Mouse (Mus musculus) heart, embryonic 13.5 days (tissue): ENCODE measurements around the gene Atp5c1. TPM values are rescaled to one million over a fixed set of nuclear protein-coding genes. Genes with fewer than 3 reads are reported as not detected.

ENCODE experiments used
- ATAC-seq: fragments of 200-750 bp; cut with Nextera tagmentation; 2 replicates; pipeline ENCODE4 v1.8.0; 2017; ENCODE audit warnings: moderate TSS enrichment; ENCODE audit not compliant: insufficient number of reproducible peaks, low FRiP score, low TSS enrichment; ENCODE audit errors: extremely low read depth
- H3K27ac ChIP-seq: fragments of 300-500 bp; sonication (generic); replicated peaks from 2 replicates; pipeline ENCODE4 v1.5.1; 2015; ENCODE audit warnings: moderate library complexity, mild to moderate bottlenecking, inconsistent platforms
- H3K27me3 ChIP-seq: fragments of 300-500 bp; sonication (generic); replicated peaks from 2 replicates; pipeline ENCODE4 v1.6.1; 2015; ENCODE audit warnings: mild to moderate bottlenecking, inconsistent platforms
- H3K36me3 ChIP-seq: fragments of 300-500 bp; sonication (generic); 2 replicates; pipeline ENCODE4 v1.6.1; 2015; ENCODE audit warnings: mild to moderate bottlenecking, inconsistent platforms
- H3K4me1 ChIP-seq: fragments of 300-500 bp; sonication (generic); 2 replicates; pipeline ENCODE4 v1.6.1; 2015; ENCODE audit warnings: inconsistent platforms
- H3K4me2 ChIP-seq: fragments of 300-500 bp; sonication (generic); 2 replicates; pipeline ENCODE4 v1.6.1; 2015; ENCODE audit warnings: inconsistent platforms, mild to moderate bottlenecking, moderate library complexity
- H3K4me3 ChIP-seq: fragments of 300-500 bp; sonication (generic); 2 replicates; pipeline ENCODE4 v1.5.1; 2015; ENCODE audit warnings: moderate library complexity, mild to moderate bottlenecking, inconsistent platforms
- H3K9ac ChIP-seq: fragments of 300-500 bp; sonication (generic); 2 replicates; pipeline ENCODE4 v1.6.1; 2015; ENCODE audit warnings: inconsistent platforms, mild to moderate bottlenecking, moderate library complexity
- H3K9me3 ChIP-seq: fragments of 300-500 bp; sonication (generic); 2 replicates; pipeline ENCODE4 v1.6.1; 2016; ENCODE audit warnings: inconsistent platforms
- WGBS: fragments of 180-500 bp; shearing (Covaris S2); methylation state at CpG from one replicate; pipeline ENCODE4 v1.1.7; 2015; ENCODE audit warnings: mixed read lengths; 5-methylcytosine and 5-hydroxymethylcytosine counted together
- polyA plus RNA-seq: library from polyadenylated mRNA; unstranded; fragments of >200 nt; fragmentation: Nextera tagmentation; extraction: Ambion mirVana; gene quantifications from 2 replicates; pipeline ENCODE4 v1.2.1, GENCODE M21; 2015

Gene Atp5c1
- polyA plus RNA-seq, 1 experiment from 2014 or later, result 1,110 TPM

DNA sequence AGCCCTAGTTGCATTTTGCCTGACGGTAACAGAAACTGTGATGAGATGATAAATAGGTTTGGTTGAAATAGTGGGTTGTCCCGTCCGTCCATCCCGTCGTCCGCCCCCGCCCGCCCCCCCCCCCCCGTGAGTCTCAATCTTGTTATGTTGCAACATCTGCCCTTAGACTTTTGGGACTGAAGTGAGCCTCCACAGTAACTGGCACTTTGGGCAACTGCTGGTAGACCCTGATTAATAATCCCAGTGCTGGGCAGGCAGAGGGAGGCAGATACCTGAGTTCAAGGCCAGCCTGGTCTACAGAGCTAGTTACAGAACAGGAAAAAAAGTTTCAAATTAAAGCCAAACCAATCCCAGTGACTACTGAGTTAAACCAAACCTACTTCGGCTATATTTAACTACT, 30.9 kb downstream of the Atp5c1 start:
- WGBS, result 12% methylated on average over 10 of the region's 10 CpGs

DNA sequence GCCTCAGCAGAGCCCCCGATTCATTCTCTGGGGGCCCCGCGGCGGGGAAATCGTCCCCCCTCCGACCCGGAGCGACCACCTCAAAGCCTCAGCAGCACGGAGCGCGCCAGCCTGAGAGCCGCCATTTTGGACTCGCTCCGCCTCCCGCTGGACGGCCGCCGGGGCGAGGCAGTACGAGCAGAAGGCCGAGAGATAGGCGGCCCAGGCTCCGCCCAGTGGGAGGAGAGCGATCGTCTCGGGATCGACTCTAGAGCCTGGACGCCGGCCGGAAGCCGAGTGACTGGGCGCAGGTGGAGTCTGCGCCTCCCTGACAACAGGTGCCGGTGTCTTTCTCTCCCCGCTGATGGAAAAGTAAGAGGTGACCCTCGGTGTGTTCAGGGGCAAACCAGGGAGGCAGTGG, 31.8 kb downstream of the Atp5c1 start, which contains the start of gene Taf3:
Gene Taf3, minus strand, starts transcription at position 136 of the 400 bp plus-strand sequence.
- Histone ChIP-seq H3K36me3 (no peaks in the 10 kb centered on the region), H3K9ac (peak within 1 kb of the TSS; percentile 89), H3K9me3 (no peaks in the 10 kb centered on the region), H3K27ac (peak within 1 kb of the TSS; percentile 41), H3K4me3 (peak within 1 kb of the TSS; percentile 78), H3K4me2 (peak within 1 kb of the TSS; percentile 89), H3K27me3 (no peaks in the 10 kb centered on the region), H3K4me1 (peaks cover 15% of the 10 kb centered on the region)
- peak; percentile 89 for ATAC-seq
- WGBS, result under 1% methylated on average over 36 of the region's 36 CpGs

More for the DNA sequence above, 30.9 kb downstream of the Atp5c1 start:
- Histone ChIP-seq H3K4me1 (peaks cover 15% of the 10 kb centered on the region), H3K4me2 (peak overlapping the region; percentile 89), H3K9ac (peak overlapping the region; percentile 89), H3K9me3 (no peaks in the 10 kb centered on the region), H3K27ac (no peak overlapping the region), H3K27me3 (no peaks in the 10 kb centered on the region), H3K36me3 (peaks cover 8% of the 10 kb centered on the region), H3K4me3 (peak overlapping the region; percentile 78)
- ATAC-seq, result no peak

DNA sequence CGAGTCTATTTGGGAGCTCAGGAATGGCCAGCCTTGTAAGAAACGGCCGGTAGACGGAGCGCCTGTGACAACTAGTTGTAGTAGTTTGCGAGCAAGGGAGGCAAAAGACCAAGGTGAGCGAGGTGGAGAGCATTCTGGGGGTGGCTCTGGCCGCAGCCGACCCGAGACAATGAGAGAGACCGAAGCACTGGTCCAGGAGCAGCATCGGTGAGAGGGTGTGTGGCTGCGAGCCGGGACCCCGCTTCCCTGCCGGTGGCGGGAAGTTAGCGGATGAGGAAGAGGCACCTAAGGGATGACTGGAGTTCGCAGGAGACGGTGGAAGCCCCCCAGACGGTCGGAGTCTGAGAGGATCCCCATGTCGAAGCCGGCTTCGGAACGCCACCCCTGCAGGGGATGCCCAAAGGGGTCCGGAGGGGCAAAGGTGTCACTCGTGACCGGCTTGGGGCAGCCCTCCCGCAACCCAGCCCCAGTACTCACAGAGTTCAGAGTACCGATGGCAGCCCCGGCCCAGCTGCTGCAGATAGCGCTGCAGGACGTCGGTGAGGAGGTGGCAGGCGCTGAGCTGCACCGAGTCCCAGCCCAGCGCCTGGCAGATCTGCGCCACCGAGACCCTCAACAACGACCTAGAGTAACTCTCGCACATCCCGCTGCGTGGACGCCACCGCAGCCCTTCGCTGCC, 32.4 kb downstream of the Atp5c1 start:
- Histone ChIP-seq H3K9ac (peak overlapping the region; percentile 89), H3K4me3 (peak overlapping the region; percentile 78), H3K4me2 (peak overlapping the region; percentile 89), H3K4me1 (peaks cover 15% of the 10 kb centered on the region), H3K9me3 (no peaks in the 10 kb centered on the region), H3K27me3 (no peaks in the 10 kb centered on the region), H3K36me3 (no peaks in the 10 kb centered on the region), H3K27ac (peak overlapping the region; percentile 41)
- peak; percentile 28; the same call in 1 of the 2 replicates for ATAC-seq
- WGBS, result under 1% methylated on average over 47 of the region's 47 CpGs

GRCm38 (mm10) chr2:10034976-10035375, 45.3 kb downstream of the Atp5c1 start:
- Histone ChIP-seq H3K27ac (no peak overlapping the region), H3K4me1 (peaks cover 7% of the 10 kb centered on the region), H3K27me3 (no peaks in the 10 kb centered on the region), H3K4me2 (no peak overlapping the region), H3K36me3 (peaks cover 9% of the 10 kb centered on the region), H3K4me3 (no peak overlapping the region), H3K9ac (no peak overlapping the region), H3K9me3 (no peaks in the 10 kb centered on the region)
- no peak for ATAC-seq
- 86% methylated on average over 3 of the region's 3 CpGs for WGBS

DNA sequence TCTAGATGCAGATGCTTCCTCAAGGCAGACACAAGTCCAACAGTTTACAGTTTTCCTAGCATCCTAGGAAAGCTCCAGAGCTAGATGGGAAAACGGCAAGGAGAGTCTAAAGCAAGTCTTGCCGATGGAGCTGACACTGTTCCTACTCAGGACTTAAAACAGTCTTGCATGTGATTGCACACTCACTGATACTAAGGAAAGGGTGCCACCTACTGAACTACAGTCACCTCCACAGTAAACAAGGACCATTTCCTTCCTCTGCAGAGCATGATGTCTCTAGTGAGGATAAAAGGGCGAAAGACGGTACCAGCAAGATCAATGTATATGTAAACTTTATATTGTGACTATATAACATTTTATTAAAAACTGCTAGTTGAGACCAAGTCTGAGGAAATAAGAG, 46.6 kb downstream of the Atp5c1 start:
- ATAC-seq, result no peak
- Histone ChIP-seq H3K27me3 (no peaks in the 10 kb centered on the region), H3K4me1 (peaks cover 7% of the 10 kb centered on the region), H3K27ac (no peak overlapping the region), H3K4me2 (no peak overlapping the region), H3K9me3 (no peaks in the 10 kb centered on the region), H3K9ac (no peak overlapping the region), H3K36me3 (no peaks in the 10 kb centered on the region), H3K4me3 (no peak overlapping the region)
- WGBS, result 51% methylated on average over 4 of the region's 4 CpGs

GRCm38 (mm10) chr2:10029755-10030154, 50.6 kb downstream of the Atp5c1 start:
- no peak overlapping the region for H3K27ac ChIP-seq
- H3K9ac ChIP-seq, result no peak overlapping the region
- WGBS, result 77% methylated on average over 7 of the region's 7 CpGs
- H3K4me1 ChIP-seq, result peaks cover 7% of the 10 kb centered on the region
- no peak overlapping the region for H3K4me3 ChIP-seq
- no peaks in the 10 kb centered on the region for H3K27me3 ChIP-seq
- no peaks in the 10 kb centered on the region for H3K36me3 ChIP-seq
- no peak for ATAC-seq
- H3K4me2 ChIP-seq, result no peak overlapping the region
- H3K9me3 ChIP-seq, result no peaks in the 10 kb centered on the region

DNA sequence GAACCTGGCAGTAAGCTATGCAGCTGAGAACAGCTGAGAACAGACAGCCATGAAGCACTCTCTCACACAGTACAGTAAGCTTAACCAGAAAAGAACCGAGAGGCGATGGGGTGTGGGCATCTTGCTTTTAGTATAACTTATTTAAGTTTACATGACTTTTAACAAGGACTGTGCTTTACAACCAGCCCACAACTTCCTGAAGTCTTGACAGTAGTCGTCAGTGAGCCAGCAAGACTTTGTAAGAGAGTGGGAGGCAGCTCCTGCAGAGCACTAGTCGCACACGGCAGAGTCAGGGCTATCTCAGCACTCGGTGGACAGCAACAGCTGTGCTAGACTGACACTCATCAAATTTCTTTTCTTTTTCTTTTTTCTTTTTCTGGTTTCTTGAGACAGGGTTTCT, 56.0 kb downstream of the Atp5c1 start:
- H3K9me3 ChIP-seq, result no peaks in the 10 kb centered on the region
- H3K27ac ChIP-seq, result no peak overlapping the region
- 81% methylated on average over 6 of the region's 6 CpGs for WGBS

DNA sequence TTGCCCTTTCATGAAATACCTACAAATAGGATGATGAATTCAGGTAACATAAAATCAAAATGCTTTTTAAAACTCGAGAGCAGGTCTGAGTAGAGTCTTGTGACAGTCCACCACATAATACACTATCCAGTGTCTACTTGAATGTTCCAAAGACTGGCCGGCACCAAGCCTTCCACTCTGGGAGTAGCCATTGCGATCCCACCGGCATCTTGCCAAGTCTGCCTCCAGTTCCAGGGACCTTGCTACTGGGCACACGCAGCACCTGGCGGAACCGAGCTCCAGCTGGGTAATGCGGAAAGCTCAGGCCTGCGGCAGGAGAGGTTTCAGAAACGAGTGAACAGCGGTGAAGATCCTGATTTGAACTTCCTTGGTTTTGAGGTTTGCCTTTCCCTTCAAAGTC, 59.0 kb downstream of the Atp5c1 start:
- H3K9me3 ChIP-seq, result no peaks in the 10 kb centered on the region
- no peaks in the 10 kb centered on the region for H3K4me1 ChIP-seq
- no peaks in the 10 kb centered on the region for H3K36me3 ChIP-seq
- no peak overlapping the region for H3K4me3 ChIP-seq
- H3K9ac ChIP-seq, result no peak overlapping the region
- no peak for ATAC-seq
- H3K4me2 ChIP-seq, result no peak overlapping the region
- no peaks in the 10 kb centered on the region for H3K27me3 ChIP-seq
- WGBS, result 86% methylated on average over 11 of the region's 11 CpGs
- H3K27ac ChIP-seq, result no peak overlapping the region

More for the DNA sequence above, 56.0 kb downstream of the Atp5c1 start:
- Histone ChIP-seq H3K4me2 (no peak overlapping the region), H3K36me3 (no peaks in the 10 kb centered on the region), H3K27me3 (no peaks in the 10 kb centered on the region), H3K9ac (no peak overlapping the region), H3K4me3 (no peak overlapping the region), H3K4me1 (no peaks in the 10 kb centered on the region)
- no peak for ATAC-seq

- Histone ChIP-seq H3K9me3 (no peaks in the 10 kb centered on the region), H3K27me3 (no peaks in the 10 kb centered on the region), H3K36me3 (no peaks in the 10 kb centered on the region), H3K9ac (no peak overlapping the region), H3K4me3 (no peak overlapping the region), H3K4me2 (no peak overlapping the region), H3K27ac (no peak overlapping the region), H3K4me1 (0 out of 2 replicates have a peak, but pooled peaks cover under 1% of the 10 kb centered on the region)
- no peak for ATAC-seq
- 80% methylated on average over 10 of the region's 10 CpGs for WGBS
These were observed 65.2 kb downstream of the Atp5c1 start for GRCm38 (mm10) chr2:10014951-10015635.

GRCm38 (mm10) chr2:10010263-10010909, 69.9 kb downstream of the Atp5c1 start:
- Histone ChIP-seq H3K27me3 (no peaks in the 10 kb centered on the region), H3K4me3 (no peak overlapping the region), H3K9me3 (no peaks in the 10 kb centered on the region), H3K27ac (no peak overlapping the region), H3K36me3 (no peaks in the 10 kb centered on the region), H3K9ac (no peak overlapping the region), H3K4me2 (no peak overlapping the region), H3K4me1 (peaks cover 21% of the 10 kb centered on the region)
- 34% methylated on average over 7 of the region's 7 CpGs for WGBS
- ATAC-seq, result no peak

- no peak for ATAC-seq
- WGBS, result 78% methylated on average over 13 of the region's 13 CpGs
- no peaks in the 10 kb centered on the region for H3K27me3 ChIP-seq
- no peak overlapping the region for H3K4me3 ChIP-seq
- peaks cover 27% of the 10 kb centered on the region for H3K4me1 ChIP-seq
- H3K9ac ChIP-seq, result no peak overlapping the region
- no peak overlapping the region for H3K4me2 ChIP-seq
- H3K27ac ChIP-seq, result no peak overlapping the region
- H3K9me3 ChIP-seq, result no peaks in the 10 kb centered on the region
- H3K36me3 ChIP-seq, result no peaks in the 10 kb centered on the region
These were observed 70.5 kb downstream of the Atp5c1 start for GRCm38 (mm10) chr2:10009671-10010254.
